Mouse (Mus musculus): ENCODE data around the gene Gm20517. TPM values are rescaled to one million over a fixed set of nuclear protein-coding genes. Genes with fewer than 3 reads are reported as not detected.

Gm20517 gene
- polyA plus RNA-seq, 1 experiment from 2014 or later = 1.8 TPM

- WGBS = 89% methylated on average over 3 of the region's 3 CpGs
- Histone ChIP-seq H3K27ac (ENCODE audit: low read depth, low read length) (no peak overlapping the region), H3K4me3 (ENCODE audit: low read depth, low read length) (no peak overlapping the region), H3K4me1 (ENCODE audit: control insufficient read depth, insufficient read depth, low read length) (peaks cover 16% of the 10 kb centered on the region), H3K9me3 (replicated peaks; ENCODE audit: control insufficient read depth, low read length) (no peaks in the 10 kb centered on the region), H3K36me3 (ENCODE audit: control insufficient read depth, insufficient read depth, low read length) (no peaks in the 10 kb centered on the region), H3K4me2 (ENCODE audit: low read length) (no peak overlapping the region), H3K27me3 (replicated peaks; ENCODE audit: control insufficient read depth, insufficient read depth, low read length) (0 out of 2 replicates have a peak, but pooled peaks cover 5% of the 10 kb centered on the region), H3K9ac (ENCODE audit: low read length) (no peak overlapping the region)
- DNase-seq (ENCODE audit: low spot score) (no peak), ATAC-seq (no peak)
These were observed 80.3 kb downstream of the Gm20517 start for GRCm38 (mm10) chr17:47691650-47692049.

- DNase-seq (ENCODE audit: low spot score) (no peak), ATAC-seq (no peak)
- Histone ChIP-seq H3K9me3 (replicated peaks; ENCODE audit: control insufficient read depth, low read length) (no peaks in the 10 kb centered on the region), H3K27ac (ENCODE audit: low read depth, low read length) (no peak overlapping the region), H3K4me1 (ENCODE audit: control insufficient read depth, insufficient read depth, low read length) (peaks cover 10% of the 10 kb centered on the region), H3K4me3 (ENCODE audit: low read depth, low read length) (peak overlapping the region; percentile 71), H3K9ac (ENCODE audit: low read length) (peak overlapping the region; percentile 80; the same call in 1 of the 2 replicates), H3K36me3 (ENCODE audit: control insufficient read depth, insufficient read depth, low read length) (no peaks in the 10 kb centered on the region), H3K27me3 (replicated peaks; ENCODE audit: control insufficient read depth, insufficient read depth, low read length) (0 out of 2 replicates have a peak, but pooled peaks cover 5% of the 10 kb centered on the region), H3K4me2 (ENCODE audit: low read length) (peak overlapping the region; percentile 77)
- 36% methylated on average over 13 of the region's 13 CpGs for WGBS
These were observed 82.5 kb downstream of the Gm20517 start for GRCm38 (mm10) chr17:47693671-47694441.

GRCm38 (mm10) chr17:47694442-47694502 lies 82.9 kb downstream of the Gm20517 start, which contains the start of gene Gm21981:
Gene Gm21981, minus strand, starts transcription at chr17:47694455.
- 0% methylated on average over 3 of the region's 3 CpGs for whole genome bisulfite sequencing
- H3K4me1 ChIP-seq (ENCODE audit: control insufficient read depth, insufficient read depth, low read length) = peaks cover 9% of the 10 kb centered on the region
- 0 out of 2 replicates have a peak, but pooled peaks cover 5% of the 10 kb centered on the region for H3K27me3 ChIP-seq (replicated peaks; ENCODE audit: control insufficient read depth, insufficient read depth, low read length)
- H3K4me2 ChIP-seq (ENCODE audit: low read length) = peak within 1 kb of the TSS; percentile 77
- no peak for DNase-seq (ENCODE audit: low spot score)
- ATAC-seq = no peak
- no peaks in the 10 kb centered on the region for H3K36me3 ChIP-seq (ENCODE audit: control insufficient read depth, insufficient read depth, low read length)
- peak within 1 kb of the TSS; percentile 80 for H3K9ac ChIP-seq (ENCODE audit: low read length)
- H3K4me3 ChIP-seq (ENCODE audit: low read depth, low read length) = peak within 1 kb of the TSS; percentile 71
- no peak within 1 kb of the TSS for H3K27ac ChIP-seq (ENCODE audit: low read depth, low read length)
- no peaks in the 10 kb centered on the region for H3K9me3 ChIP-seq (replicated peaks; ENCODE audit: control insufficient read depth, low read length)

GRCm38 (mm10) chr17:47694503-47695336 lies 83.3 kb downstream of the Gm20517 start, which contains the start of gene Prickle4:
Gene Prickle4, minus strand, starts transcription at chr17:47694736.
- Histone ChIP-seq H3K4me2 (ENCODE audit: low read length) (peak within 1 kb of the TSS; percentile 77), H3K9ac (ENCODE audit: low read length) (peak within 1 kb of the TSS; percentile 80), H3K27ac (ENCODE audit: low read depth, low read length) (no peak within 1 kb of the TSS), H3K4me3 (ENCODE audit: low read depth, low read length) (peak within 1 kb of the TSS; percentile 71), H3K36me3 (ENCODE audit: control insufficient read depth, insufficient read depth, low read length) (no peaks in the 10 kb centered on the region), H3K27me3 (replicated peaks; ENCODE audit: control insufficient read depth, insufficient read depth, low read length) (0 out of 2 replicates have a peak, but pooled peaks cover 5% of the 10 kb centered on the region), H3K9me3 (replicated peaks; ENCODE audit: control insufficient read depth, low read length) (no peaks in the 10 kb centered on the region), H3K4me1 (ENCODE audit: control insufficient read depth, insufficient read depth, low read length) (peaks cover 5% of the 10 kb centered on the region)
- DNase-seq (ENCODE audit: low spot score) (peak; percentile 97), ATAC-seq (peak; percentile 97)
- WGBS = under 1% methylated on average over 54 of the region's 82 CpGs

- Histone ChIP-seq H3K4me1 (ENCODE audit: control insufficient read depth, insufficient read depth, low read length) (peaks cover 4% of the 10 kb centered on the region), H3K9ac (ENCODE audit: low read length) (peak overlapping the region; percentile 80), H3K4me3 (ENCODE audit: low read depth, low read length) (peak overlapping the region; percentile 71), H3K4me2 (ENCODE audit: low read length) (peak overlapping the region; percentile 77), H3K36me3 (ENCODE audit: control insufficient read depth, insufficient read depth, low read length) (no peaks in the 10 kb centered on the region), H3K27me3 (replicated peaks; ENCODE audit: control insufficient read depth, insufficient read depth, low read length) (0 out of 2 replicates have a peak, but pooled peaks cover 5% of the 10 kb centered on the region), H3K9me3 (replicated peaks; ENCODE audit: control insufficient read depth, low read length) (no peaks in the 10 kb centered on the region), H3K27ac (ENCODE audit: low read depth, low read length) (no peak overlapping the region)
- DNase-seq (ENCODE audit: low spot score) (peak; percentile 31), ATAC-seq (no peak)
- WGBS = under 1% methylated on average over 20 of the region's 23 CpGs
These were observed 83.9 kb downstream of the Gm20517 start for GRCm38 (mm10) chr17:47695337-47695710.

GRCm38 (mm10) chr17:47698156-47698555 lies 86.8 kb downstream of the Gm20517 start:
- Histone ChIP-seq H3K9me3 (replicated peaks; ENCODE audit: control insufficient read depth, low read length) (no peaks in the 10 kb centered on the region), H3K36me3 (ENCODE audit: control insufficient read depth, insufficient read depth, low read length) (peaks cover 14% of the 10 kb centered on the region), H3K4me1 (ENCODE audit: control insufficient read depth, insufficient read depth, low read length) (peaks cover 4% of the 10 kb centered on the region; the same call in 1 of the 2 replicates), H3K27me3 (replicated peaks; ENCODE audit: control insufficient read depth, insufficient read depth, low read length) (0 out of 2 replicates have a peak, but pooled peaks cover 5% of the 10 kb centered on the region), H3K9ac (ENCODE audit: low read length) (no peak overlapping the region; the same call in 1 of the 2 replicates), H3K4me3 (ENCODE audit: low read depth, low read length) (no peak overlapping the region), H3K4me2 (ENCODE audit: low read length) (no peak overlapping the region), H3K27ac (ENCODE audit: low read depth, low read length) (no peak overlapping the region)
- 93% methylated on average over 10 of the region's 10 CpGs for WGBS
- DNase-seq (ENCODE audit: low spot score) (no peak), ATAC-seq (no peak)

GRCm38 (mm10) chr17:47699055-47699454 lies 87.7 kb downstream of the Gm20517 start:
- Histone ChIP-seq H3K9ac (ENCODE audit: low read length) (no peak overlapping the region), H3K27me3 (replicated peaks; ENCODE audit: control insufficient read depth, insufficient read depth, low read length) (no peaks in the 10 kb centered on the region), H3K9me3 (replicated peaks; ENCODE audit: control insufficient read depth, low read length) (no peaks in the 10 kb centered on the region), H3K36me3 (ENCODE audit: control insufficient read depth, insufficient read depth, low read length) (peaks cover 17% of the 10 kb centered on the region), H3K4me3 (ENCODE audit: low read depth, low read length) (no peak overlapping the region), H3K4me2 (ENCODE audit: low read length) (no peak overlapping the region), H3K4me1 (ENCODE audit: control insufficient read depth, insufficient read depth, low read length) (peaks cover 3% of the 10 kb centered on the region; the same call in 1 of the 2 replicates), H3K27ac (ENCODE audit: low read depth, low read length) (no peak overlapping the region)
- ATAC-seq (no peak), DNase-seq (ENCODE audit: low spot score) (no peak)
- WGBS = 82% methylated on average over 2 of the region's 2 CpGs

GRCm38 (mm10) chr17:47701793-47702192 lies 90.4 kb downstream of the Gm20517 start:
- DNase-seq (ENCODE audit: low spot score) (no peak), ATAC-seq (no peak)
- H3K4me2 ChIP-seq (ENCODE audit: low read length) = no peak overlapping the region
- no peak overlapping the region for H3K9ac ChIP-seq (ENCODE audit: low read length)
- H3K27me3 ChIP-seq (replicated peaks; ENCODE audit: control insufficient read depth, insufficient read depth, low read length) = no peaks in the 10 kb centered on the region
- H3K9me3 ChIP-seq (replicated peaks; ENCODE audit: control insufficient read depth, low read length) = no peaks in the 10 kb centered on the region
- peaks cover 17% of the 10 kb centered on the region for H3K36me3 ChIP-seq (ENCODE audit: control insufficient read depth, insufficient read depth, low read length)
- H3K4me1 ChIP-seq (ENCODE audit: control insufficient read depth, insufficient read depth, low read length) = no peaks in the 10 kb centered on the region
- no peak overlapping the region for H3K27ac ChIP-seq (ENCODE audit: low read depth, low read length)
- WGBS = 85% methylated on average over 9 of the region's 9 CpGs
- H3K4me3 ChIP-seq (ENCODE audit: low read depth, low read length) = no peak overlapping the region
